Mouse (Mus musculus) skeletal muscle tissue, adult 2 months (tissue): ENCODE data around the gene Ifitm6.
"Not testable (repeated sequence)": the region's sequence is repeated elsewhere in the genome, so short reads cannot be mapped to it uniquely, and the experiment has no call there.

Source experiments
- DNase-seq: peaks from one replicate; pipeline ENCODE4 v3.0.0-alpha.2; 2012; ENCODE audit warnings: low read depth, low spot score

Ifitm6 gene

DNA sequence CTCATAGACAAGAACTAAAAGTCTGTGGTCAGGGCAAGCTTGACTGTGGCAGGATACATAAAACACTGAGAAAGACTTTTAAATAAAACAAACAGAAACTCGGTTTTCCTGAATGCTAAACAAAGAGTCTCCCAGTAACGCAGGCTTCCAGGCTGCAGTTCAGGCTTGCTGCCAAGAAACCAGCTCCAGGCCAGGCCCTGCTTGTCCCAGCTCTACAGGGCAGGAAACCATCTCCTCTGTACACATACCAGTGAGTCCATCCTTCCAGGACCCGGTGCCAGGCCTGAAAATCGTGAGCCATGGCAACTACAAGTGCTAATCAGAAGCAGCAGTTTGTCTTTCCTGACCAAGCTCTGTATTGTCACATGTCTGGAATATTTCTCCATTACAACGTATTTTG lies 23.9 kb upstream of the Ifitm6 start:
- peak; percentile 82 for DNase-seq

DNA sequence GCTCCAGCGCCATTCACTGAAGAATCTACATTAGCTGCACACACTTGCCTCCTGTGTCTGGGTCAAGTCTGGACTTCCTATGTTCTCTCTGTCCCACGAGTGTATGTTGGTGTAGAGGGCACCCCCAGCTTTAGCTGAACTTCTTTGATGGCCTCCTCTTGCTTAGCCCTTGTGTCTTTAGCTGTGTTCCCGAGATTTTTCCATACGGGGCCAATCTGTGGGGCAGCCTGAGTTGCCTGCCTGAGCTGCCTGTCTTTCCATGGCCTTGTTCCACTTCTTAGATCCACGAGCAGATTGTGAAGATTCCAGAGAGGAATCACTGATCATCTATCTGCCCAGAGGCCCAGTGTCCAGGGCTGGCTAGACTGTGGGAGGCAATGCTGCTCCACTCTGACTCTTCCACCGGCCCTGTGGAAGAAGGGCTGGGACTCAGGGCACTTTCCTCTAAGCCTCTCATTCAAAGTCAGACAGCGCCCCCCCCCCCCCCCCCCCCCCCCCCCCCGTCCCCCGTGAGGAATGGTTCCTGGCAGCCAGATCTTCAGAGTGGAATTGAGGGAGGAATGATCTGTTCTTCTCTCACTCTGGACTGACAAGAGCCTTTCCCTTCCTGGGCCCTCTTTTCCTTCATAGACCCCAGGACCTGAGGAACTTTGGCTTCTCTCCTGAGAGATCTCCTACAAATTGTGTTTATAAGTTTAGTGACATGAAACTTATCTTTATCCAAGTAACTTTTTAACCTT lies 23.3 kb upstream of the Ifitm6 start:
- DNase-seq: no peak

DNA sequence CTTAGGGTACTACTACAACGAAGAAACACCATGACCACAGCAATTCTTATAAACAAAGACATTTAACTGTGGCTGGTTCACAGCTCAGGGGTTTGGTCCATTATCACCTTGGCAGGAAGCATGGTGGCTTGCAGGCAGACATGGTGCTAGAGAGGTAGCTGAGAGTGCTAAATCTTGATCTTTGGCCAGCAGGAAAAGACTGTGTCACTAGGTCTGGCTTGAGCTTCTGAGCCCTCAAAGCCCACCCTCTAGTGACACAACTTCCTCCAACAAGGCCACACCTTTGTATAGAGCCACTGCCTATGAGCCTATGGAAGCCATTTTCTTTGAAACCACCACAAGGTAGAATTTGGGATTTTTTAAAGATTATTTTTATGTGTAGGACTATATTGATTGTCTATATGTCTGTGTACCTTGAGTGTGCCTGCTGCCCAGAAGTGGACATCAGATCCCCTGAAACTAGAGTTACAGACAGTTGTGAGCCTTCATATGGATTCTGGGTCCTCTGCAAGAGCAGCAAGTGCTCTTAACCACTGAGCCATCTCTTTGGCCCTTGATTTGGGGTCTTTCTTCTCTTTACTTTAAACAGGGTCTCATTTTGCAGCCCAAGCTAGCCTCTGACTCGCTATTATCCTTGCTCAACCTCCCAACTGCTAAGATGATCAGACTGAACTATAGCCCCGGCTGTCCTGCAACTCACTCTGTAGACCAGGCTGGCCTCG lies 21.8 kb upstream of the Ifitm6 start:
- no peak for DNase-seq

- no peak for DNase-seq
Measured at GRCm38 (mm10) chr7:141038090-141039032, 20.6 kb upstream of the Ifitm6 start.

DNA sequence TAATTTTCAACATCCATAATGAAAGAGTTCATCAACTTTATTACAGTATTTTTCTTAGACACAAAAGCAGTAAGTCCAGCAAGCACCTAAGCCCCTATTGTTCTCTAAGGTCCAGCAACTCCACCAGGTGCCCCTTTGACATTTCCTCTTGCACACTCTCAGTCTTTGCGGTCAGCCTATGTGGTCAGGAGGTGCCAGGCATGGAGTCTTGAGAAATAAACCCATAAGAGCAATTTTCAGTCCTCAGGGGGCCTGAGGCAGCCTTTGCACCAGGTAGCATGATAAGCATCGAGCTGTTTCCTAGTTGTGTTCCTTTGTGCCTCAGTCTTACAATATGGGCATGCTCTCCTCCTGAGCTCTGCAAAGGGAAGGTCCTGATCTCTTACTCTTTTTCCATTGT lies 18.9 kb upstream of the Ifitm6 start:
- DNase-seq: not testable (repeated sequence)

GRCm38 (mm10) chr7:141032458-141033167 lies 14.9 kb upstream of the Ifitm6 start:
- DNase-seq: no peak

GRCm38 (mm10) chr7:141030390-141030789 lies 12.7 kb upstream of the Ifitm6 start:
- DNase-seq: no peak

DNA sequence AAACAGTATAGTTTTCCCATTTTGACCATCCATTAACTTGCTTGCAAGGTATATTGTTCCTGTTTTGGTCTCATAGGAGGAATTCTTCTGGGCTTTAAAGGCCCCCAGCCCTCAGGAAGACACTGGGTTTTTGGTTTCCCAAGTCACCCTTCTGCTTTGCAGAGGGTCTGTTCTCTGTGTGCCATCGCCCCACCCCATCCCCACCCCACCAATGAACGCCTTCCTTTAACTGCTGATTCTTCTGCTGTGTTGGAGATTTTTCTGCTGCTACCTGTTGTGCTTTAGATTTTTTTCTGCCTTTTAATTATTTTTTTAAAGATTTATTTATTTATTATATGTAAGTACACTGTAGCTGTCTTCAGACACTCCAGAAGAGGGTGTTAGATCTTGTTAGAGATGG lies 11.1 kb upstream of the Ifitm6 start, which contains the start of gene Gm17387:
TSS of gene Gm17387 (plus strand) at position 301 of the 400 bp plus-strand sequence.
- DNase-seq: no peak

DNA sequence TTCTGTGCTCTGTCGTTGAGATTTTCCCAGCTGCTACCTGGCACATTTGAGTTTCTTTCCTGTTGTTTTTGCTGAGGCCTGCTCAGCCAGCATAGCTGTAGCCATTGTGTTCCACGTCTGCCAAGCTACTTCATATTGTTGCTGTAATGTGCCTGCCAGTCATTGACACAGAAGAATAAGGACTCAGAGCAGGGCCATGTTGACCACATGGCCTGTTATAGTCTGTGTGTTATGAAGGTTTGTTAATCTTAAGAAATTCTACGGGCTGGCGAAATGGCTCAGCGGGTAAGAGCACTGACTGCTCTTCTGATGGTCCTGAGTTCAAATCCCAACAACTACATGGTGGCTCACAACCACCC lies 9.0 kb upstream of the Ifitm6 start:
- no peak for DNase-seq

DNA sequence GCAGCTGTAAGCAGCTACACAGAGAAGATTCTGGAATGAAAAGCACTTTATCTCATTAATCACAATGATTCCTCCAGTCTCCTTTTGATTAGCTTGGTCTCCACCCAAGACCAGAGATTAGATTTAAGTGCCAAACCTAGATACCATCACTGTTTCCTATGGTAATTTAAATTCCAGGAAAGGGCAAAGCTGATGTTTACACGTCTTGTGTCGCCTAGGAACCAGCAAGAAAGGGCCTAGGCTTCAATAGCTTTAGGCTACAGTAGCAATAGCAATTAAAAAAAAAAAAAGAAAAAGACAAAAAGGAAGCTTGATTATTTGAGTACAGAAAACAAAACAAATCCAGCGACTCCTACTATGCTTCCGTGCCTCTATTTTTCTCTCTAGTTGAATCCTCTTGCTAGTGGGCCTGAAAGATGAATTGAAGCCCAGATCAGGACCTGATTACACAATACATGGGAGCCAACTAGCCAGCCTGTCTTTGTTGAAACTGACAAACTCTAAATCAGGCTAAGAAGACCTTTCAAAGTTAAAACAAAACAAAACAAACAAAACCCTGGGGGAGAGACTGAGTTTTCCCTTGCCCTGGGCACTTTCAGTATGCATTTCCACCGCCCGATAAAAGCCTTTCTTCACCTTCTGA lies 8.5 kb upstream of the Ifitm6 start:
- no peak for DNase-seq

GRCm38 (mm10) chr7:141024865-141025838 lies 7.4 kb upstream of the Ifitm6 start:
- no peak for DNase-seq

DNA sequence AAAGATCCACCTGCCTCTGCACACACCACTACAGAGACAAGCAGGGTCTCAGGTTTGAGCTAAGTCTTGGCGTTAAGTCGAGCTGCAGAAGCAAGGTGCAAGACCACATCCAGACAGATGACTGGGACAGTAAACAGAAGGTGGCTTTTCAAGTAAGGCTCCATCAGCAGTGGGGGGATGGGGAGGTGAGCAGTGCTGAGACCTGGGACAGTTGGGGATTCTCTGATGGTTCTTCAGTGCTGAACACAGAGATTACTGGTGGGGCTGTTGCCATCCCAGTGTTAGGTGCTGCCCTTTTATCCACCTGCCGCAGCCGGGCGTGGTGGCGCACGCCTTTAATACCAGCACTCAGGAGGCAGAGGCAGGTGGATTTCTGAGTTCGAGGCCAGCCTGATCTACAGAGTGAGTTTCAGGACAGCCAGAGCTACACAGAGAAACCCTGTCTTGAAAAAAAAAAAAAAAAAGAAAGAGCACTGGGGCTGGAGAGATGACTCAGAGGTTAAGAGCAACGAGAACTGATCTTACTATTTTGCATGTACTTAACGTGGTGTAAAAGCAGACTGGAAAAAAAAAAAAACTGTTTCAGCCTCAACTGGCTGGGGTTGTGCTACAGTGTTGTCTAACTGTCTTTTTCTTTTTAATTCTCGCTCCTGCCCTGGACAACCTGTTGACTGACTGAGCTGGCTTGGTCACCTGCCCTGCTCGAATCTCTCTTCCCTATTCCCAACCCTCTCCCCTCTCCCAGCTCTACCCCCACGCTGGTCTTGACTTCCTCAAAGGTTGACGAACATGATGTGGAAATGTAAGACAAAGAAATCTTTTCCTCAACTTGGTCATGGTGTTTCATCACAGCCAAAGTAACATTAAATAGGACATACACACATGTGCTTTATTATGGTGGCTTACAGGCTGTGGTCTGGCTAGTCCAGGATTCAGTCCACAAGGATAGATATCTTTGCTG lies 4.0 kb upstream of the Ifitm6 start:
- DNase-seq: no peak

DNA sequence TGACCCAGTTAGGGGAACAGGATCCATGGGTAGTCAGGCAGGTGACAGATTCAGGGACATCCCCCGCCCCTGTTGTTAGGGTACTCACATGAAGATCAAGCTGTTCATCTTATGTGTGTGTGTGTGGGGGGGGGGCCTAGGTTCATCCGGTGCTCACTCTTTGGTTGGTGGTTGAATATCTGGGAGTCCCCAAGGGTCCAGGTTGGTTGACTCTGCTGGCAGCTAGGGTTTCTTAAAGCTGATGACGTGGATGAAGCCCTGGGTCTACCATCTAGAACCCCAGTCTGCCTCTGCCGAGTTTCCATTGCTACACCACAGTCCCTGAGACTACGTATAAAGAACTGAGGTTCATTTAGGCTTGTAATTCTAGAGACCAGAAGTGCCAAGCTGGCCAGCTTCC lies 1.3 kb upstream of the Ifitm6 start:
- DNase-seq: no peak

- peak; percentile 50 for DNase-seq
Measured at GRCm38 (mm10) chr7:141016707-141017697, 722 bp downstream of the Ifitm6 start.

DNA sequence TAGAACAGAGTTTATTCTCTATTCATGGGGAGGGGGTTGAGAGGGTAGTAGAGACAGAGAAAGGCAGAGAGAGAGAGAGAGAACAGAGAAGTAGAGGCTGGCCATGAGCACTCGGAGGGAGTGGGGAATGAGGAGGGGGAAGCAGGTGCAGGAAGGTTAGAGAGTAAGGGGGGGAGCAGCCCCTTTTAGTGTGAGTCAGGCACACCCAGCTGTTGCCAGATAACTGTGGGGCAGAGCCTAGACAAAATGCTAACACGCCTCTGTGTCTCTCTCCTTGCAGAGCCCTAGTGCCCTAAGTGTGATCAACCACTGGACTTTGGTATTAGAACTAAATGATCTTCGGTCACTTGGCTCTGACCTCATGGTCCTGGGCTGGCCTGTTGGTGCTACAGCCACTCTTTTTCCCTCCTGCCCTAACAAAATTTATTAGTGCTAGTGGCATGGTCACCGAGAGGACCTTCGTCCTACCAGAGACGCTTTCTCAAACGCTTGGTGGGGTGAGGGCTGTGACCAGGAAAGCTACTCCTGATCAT lies 6.4 kb downstream of the Ifitm6 start:
- no peak for DNase-seq

DNA sequence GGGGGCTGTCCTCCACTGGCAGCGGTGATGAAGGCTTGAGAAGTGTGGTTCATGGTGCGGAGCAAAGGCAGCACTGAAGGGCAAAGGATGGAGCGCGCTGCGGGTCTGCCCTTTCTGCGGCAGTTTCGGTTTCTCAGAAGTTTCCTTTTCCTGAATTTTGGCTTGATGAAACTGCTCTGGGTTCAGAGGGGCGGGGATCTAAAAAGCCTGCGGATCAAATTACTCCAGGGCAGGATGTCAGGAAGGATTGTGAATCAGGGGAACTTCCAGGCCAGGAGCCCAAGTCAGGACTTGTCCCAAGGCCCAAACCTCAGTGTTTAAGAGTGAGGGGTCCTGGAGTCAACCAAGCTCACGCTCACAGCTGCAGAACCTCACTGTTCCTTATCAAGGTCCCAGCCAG lies 7.1 kb downstream of the Ifitm6 start, which contains the start of gene Ifitm3:
TSS of gene Ifitm3 (minus strand) at position 178 of the 400 bp plus-strand sequence.
- peak; percentile 77 for DNase-seq

DNA sequence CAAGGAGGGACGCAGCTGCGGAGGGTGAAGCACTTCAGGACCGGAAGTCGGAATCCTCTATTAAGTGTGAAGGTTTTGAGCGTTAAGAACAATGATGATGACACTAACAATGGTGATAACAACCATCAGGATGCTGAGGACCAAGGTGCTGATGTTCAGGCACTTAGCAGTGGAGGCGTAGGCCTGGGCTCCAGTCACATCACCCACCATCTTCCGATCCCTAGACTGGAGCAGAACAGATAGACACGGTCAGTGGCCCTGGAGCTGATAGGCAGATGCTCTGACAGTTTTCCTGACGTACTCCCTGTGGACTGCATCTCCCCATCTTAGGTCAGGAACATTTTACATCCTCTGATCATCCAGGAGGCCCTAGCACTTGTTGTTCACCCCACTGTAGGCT lies 8.1 kb downstream of the Ifitm6 start:
- DNase-seq: no peak
